Mouse (Mus musculus) thymus, adult 2 months (tissue): ENCODE data around the gene Vps37d. TPM values are rescaled to one million over a fixed set of nuclear protein-coding genes. Genes with fewer than 3 reads are reported as not detected.

ENCODE experiments used
- DNase-seq: peaks from one replicate; pipeline ENCODE4 v3.0.0; 2021
- H3K27ac ChIP-seq: fragments of 200-500 bp; 2 replicates; pipeline ENCODE4 v1.5.1; 2012; ENCODE audit warnings: low read length, control low read depth; ENCODE audit not compliant: control insufficient read depth, insufficient read depth
- H3K27me3 ChIP-seq: fragments of 200-500 bp; 2 replicates; pipeline ENCODE4 v1.6.1; 2012; ENCODE audit warnings: mild to moderate bottlenecking, low read length, moderate library complexity, mixed read lengths; ENCODE audit not compliant: control insufficient read depth, insufficient read depth
- H3K36me3 ChIP-seq: fragments of 200-500 bp; 2 replicates; pipeline ENCODE4 v1.6.1; 2012; ENCODE audit warnings: mild to moderate bottlenecking, low read length, moderate library complexity; ENCODE audit not compliant: control insufficient read depth, insufficient read depth
- H3K4me1 ChIP-seq: fragments of 200-500 bp; replicated peaks from 2 replicates; pipeline ENCODE4 v1.6.1; 2012; ENCODE audit warnings: low read length; ENCODE audit not compliant: control insufficient read depth, insufficient read depth
- H3K4me3 ChIP-seq: fragments of 200-500 bp; 2 replicates; pipeline ENCODE4 v1.5.1; 2012; ENCODE audit warnings: mild to moderate bottlenecking, low read length, control low read depth, moderate library complexity; ENCODE audit not compliant: control insufficient read depth, insufficient read depth
- CTCF ChIP-seq: fragments of 200-500 bp; IDR thresholded peaks from 2 replicates; pipeline ENCODE4 v1.5.1; 2012; ENCODE audit warnings: mild to moderate bottlenecking, control low read depth, low read length, moderate library complexity, borderline replicate concordance; ENCODE audit not compliant: control insufficient read depth, poor library complexity, insufficient read depth; ENCODE audit errors: extremely low read depth
- POLR2A ChIP-seq: fragments of 200-500 bp; IDR thresholded peaks from 2 replicates; pipeline ENCODE4 v1.6.1; 2012; ENCODE audit warnings: mild to moderate bottlenecking, low read length, control low read depth, moderate library complexity; ENCODE audit not compliant: control insufficient read depth, poor library complexity, insufficient read depth; ENCODE audit errors: extremely low read depth
- WGBS: fragments of 180-500 bp; shearing (Covaris S2); methylation state at CpG from one replicate; pipeline ENCODE4 v1.1.7; 2018; 5-methylcytosine and 5-hydroxymethylcytosine counted together
- polyA plus RNA-seq: library from polyadenylated mRNA; depleted of rRNA; stranded (reverse); fragments of >200 nt; gene quantifications from 2 replicates; pipeline ENCODE4 v1.2.3, GENCODE M21; 2012

The Vps37d gene
- polyA plus RNA-seq, 1 experiment, result 2.3 TPM

DNA sequence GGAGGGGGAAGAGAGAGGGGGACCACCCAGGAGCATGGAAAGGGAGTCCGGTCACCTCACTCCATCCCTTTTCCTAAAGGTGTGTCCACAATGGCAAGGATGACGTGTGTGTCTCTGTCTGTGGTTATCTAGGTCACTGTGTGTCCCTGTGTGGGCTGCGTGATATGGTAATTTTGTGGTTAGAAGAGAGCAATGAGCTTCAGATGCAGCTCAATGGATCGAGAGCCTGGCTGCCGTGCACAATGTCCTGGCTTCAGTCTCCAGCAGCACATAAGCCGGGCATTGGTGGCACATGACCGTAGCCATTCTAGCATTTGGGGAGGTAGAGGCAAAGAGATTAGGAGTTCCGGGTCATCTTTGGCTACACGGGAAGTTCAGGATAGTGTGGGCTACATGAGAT lies 38.5 kb downstream of the Vps37d start:
- no peak overlapping the region for H3K27ac ChIP-seq
- H3K36me3 ChIP-seq, result no peaks in the 10 kb centered on the region
- 55% methylated on average over 9 of the region's 9 CpGs for WGBS
- H3K4me3 ChIP-seq, result no peak overlapping the region
- TF ChIP-seq POLR2A (no peak), CTCF (no peak)
- no peaks in the 10 kb centered on the region for H3K4me1 ChIP-seq
- no peak for DNase-seq
- H3K27me3 ChIP-seq, result no peaks in the 10 kb centered on the region

DNA sequence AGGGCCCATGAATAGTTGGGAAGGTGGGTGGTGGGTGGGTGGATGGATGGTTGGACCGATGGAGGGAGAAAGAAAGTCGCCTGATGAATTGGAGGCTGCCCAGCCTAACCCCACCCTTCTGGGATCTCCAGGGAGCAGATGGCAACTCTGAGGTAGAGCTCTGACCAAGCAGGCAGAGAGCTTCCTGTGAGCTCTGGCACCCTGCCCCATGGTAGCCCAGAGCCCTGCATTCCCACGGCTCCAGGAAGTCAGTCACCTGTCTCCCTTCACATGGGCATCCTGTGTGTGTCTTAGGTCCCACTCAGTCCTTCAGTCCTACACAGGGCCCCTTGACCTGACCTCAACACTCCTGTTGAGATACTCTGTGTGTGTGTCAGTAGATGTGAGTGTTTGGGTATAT lies 40.1 kb downstream of the Vps37d start:
- no peaks in the 10 kb centered on the region for H3K4me1 ChIP-seq
- H3K36me3 ChIP-seq, result no peaks in the 10 kb centered on the region
- H3K27me3 ChIP-seq, result no peaks in the 10 kb centered on the region
- no peak overlapping the region for H3K4me3 ChIP-seq
- no peak for DNase-seq
- TF ChIP-seq POLR2A, result no peak
- no peak for TF ChIP-seq CTCF
- 43% methylated on average over 3 of the region's 3 CpGs for whole genome bisulfite sequencing
- no peak overlapping the region for H3K27ac ChIP-seq

DNA sequence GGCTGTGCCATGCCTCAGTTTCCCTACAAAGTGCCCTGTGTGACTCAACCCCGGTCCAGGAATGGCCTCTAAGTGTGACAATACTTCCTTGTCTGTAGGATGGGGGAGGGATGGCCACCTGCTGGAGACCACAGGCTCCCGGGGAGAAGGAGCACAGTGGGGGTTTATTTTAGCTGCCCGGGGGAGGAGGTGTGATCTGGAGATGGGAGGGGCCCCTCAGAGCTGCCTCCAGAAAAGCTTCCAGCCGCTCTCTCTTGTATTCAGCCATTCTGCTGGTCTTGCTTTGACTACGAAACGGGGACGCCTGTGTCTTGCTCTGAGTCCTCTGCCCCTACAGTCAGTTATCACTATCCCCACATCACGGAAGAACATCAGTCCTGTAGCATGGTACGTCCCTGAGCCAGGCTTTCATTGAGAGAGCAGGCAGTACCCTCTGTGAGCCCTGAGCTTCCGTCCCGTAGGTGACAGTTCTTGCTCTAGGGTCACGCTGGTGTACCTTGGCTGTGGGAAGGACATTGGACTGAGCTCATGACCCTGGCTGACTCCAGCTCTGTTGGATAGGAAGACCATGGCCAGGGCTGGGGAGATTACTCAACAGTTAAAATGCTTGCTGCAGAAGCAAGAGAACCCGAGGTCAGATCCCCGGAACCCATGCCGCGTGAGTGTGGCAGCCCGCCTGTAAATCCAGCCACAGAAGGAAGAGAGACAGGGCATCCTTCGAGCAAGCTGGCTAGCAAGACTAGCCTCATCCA lies 42.3 kb downstream of the Vps37d start:
- H3K4me3 ChIP-seq, result no peak overlapping the region
- TF ChIP-seq CTCF (no peak), POLR2A (no peak)
- no peaks in the 10 kb centered on the region for H3K27me3 ChIP-seq
- 78% methylated on average over 18 of the region's 18 CpGs for WGBS
- no peaks in the 10 kb centered on the region for H3K36me3 ChIP-seq
- H3K27ac ChIP-seq, result no peak overlapping the region
- DNase-seq, result no peak
- H3K4me1 ChIP-seq, result no peaks in the 10 kb centered on the region

DNA sequence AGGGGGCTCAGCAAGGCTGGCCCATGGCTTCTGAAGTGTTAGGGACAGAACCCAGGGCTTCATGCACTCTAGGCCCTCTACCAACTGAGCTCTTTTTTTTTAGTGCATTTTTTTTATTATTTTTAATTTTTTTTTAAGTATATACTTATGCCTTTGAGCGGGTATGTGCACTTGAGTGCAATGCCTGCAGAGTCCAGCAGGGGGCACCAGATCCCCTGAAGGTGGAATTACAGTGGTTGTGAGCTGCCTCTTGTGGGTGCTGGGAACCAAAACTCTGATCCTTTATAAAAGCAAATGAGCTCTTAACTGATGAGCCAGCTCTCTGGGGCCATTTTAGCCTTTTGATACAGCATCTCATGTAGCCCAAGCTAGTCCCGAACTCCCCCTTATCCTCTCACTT lies 43.5 kb downstream of the Vps37d start:
- TF ChIP-seq POLR2A (no peak), CTCF (no peak)
- Histone ChIP-seq H3K27me3 (no peaks in the 10 kb centered on the region), H3K36me3 (no peaks in the 10 kb centered on the region), H3K4me3 (no peak overlapping the region), H3K4me1 (no peaks in the 10 kb centered on the region), H3K27ac (no peak overlapping the region)
- 100% methylated on average over 2 of the region's 2 CpGs for WGBS
- no peak for DNase-seq

DNA sequence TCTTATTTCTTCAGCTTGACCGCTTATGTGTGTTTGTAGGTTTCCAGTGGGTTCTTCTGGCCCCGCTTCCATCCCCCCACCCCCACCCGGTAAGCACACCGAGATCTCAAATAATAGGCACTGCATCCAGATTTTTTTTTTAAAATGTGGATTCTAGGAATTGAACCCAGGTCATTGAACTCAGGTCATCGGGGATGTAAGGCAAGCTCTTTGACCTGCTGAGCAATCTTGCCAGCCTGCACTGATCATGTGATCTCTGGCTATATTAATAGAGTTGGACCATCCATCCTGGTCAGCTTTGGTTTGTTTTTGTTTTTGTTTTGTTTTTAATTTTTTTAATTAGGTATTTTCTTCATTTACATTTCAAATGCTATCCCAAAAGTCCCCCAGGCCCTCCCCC lies 45.5 kb downstream of the Vps37d start:
- TF ChIP-seq POLR2A (no peak), CTCF (no peak)
- Histone ChIP-seq H3K27me3 (no peaks in the 10 kb centered on the region; the same call in 1 of the 2 replicates), H3K4me1 (no peaks in the 10 kb centered on the region), H3K27ac (no peak overlapping the region), H3K4me3 (no peak overlapping the region), H3K36me3 (no peaks in the 10 kb centered on the region)
- WGBS, result 97% methylated on average over 5 of the region's 5 CpGs
- DNase-seq, result no peak

DNA sequence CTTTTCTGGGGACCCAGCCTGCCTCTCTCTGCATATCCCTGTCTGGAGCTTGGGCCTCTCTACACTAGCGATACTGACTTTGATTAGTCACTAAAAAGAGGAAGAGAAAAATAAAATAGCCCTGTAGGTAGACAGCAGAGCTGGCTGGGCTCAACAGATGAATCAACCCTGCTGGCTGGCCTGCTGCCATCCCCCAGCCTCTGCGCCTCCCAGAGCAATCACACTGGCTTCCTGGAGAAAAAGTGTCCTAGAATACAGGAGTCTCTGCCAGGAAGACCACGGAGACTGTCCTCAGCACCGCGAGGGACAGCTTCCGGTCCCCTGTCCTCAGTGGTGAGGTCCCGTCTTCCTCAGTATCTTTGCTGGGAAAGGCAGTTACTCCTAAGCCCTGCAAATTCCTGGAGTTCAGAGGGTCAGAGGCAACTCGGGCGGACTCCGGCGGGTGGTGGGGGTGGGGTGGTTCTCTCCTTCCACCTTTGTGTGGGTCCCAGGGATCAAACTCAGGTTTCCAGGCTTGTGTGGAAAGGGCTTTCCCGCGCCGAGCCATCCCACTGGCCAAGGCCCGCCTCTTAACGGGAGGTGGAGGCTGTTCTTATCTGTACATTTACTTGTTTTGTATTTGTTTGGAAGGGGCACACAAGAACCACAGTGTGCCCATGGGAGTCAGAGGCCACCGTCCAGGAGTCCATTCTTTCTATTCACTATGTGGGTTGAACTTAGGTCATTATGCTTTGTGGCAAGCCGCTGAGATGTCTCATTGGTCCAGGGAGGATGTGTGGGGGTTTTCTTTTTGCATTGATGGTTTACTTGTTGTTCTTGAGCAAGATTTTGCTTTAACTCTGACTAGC lies 48.8 kb downstream of the Vps37d start:
- no peak for DNase-seq
- Histone ChIP-seq H3K4me1 (peaks cover 17% of the 10 kb centered on the region), H3K4me3 (no peak overlapping the region), H3K27ac (no peak overlapping the region), H3K36me3 (no peaks in the 10 kb centered on the region), H3K27me3 (peaks cover 2% of the 10 kb centered on the region; the same call in 1 of the 2 replicates)
- TF ChIP-seq POLR2A (no peak), CTCF (no peak)
- 35% methylated on average over 18 of the region's 18 CpGs for WGBS
